Mouse (Mus musculus) embryonic facial prominence, embryonic 11.5 days (tissue): Measurements from ENCODE around the gene Tradd. TPM values are rescaled to one million over a fixed set of nuclear protein-coding genes. Genes with fewer than 3 reads are reported as not detected.

Experiments used
- ATAC-seq: fragments of 200-750 bp; cut with Nextera tagmentation; replicated peaks from 2 replicates; pipeline ENCODE4 v1.8.0; 2017; ENCODE audit warnings: low read depth; ENCODE audit not compliant: insufficient number of reproducible peaks, low FRiP score, low TSS enrichment
- DNase-seq: peaks from one replicate; pipeline ENCODE4 v3.0.0-alpha.2; 2015; ENCODE audit warnings: low spot score
- H3K27ac ChIP-seq: fragments of 300-500 bp; sonication (generic); replicated peaks from 2 replicates; pipeline ENCODE4 v1.5.1; 2014; ENCODE audit warnings: mild to moderate bottlenecking, low read depth, low read length, control low read depth
- H3K27me3 ChIP-seq: fragments of 300-500 bp; sonication (generic); 2 replicates; pipeline ENCODE4 v1.6.1; 2014; ENCODE audit warnings: mild to moderate bottlenecking, low read length, moderate library complexity, mixed read lengths; ENCODE audit not compliant: control insufficient read depth, insufficient read depth
- H3K36me3 ChIP-seq: fragments of 300-500 bp; sonication (generic); replicated peaks from 2 replicates; pipeline ENCODE4 v1.6.1; 2014; ENCODE audit warnings: low read depth, mild to moderate bottlenecking, low read length, moderate library complexity, mixed read lengths; ENCODE audit not compliant: control insufficient read depth, insufficient read depth
- H3K4me1 ChIP-seq: fragments of 300-500 bp; sonication (generic); 2 replicates; pipeline ENCODE4 v1.6.1; 2014; ENCODE audit warnings: low read length, mixed read lengths; ENCODE audit not compliant: control insufficient read depth, insufficient read depth
- H3K4me2 ChIP-seq: fragments of 300-500 bp; sonication (generic); 2 replicates; pipeline ENCODE4 v1.6.1; 2014; ENCODE audit warnings: low read depth, mild to moderate bottlenecking, control low read depth, low read length, moderate library complexity
- H3K4me3 ChIP-seq: fragments of 300-500 bp; sonication (generic); 2 replicates; pipeline ENCODE4 v1.5.1; 2014; ENCODE audit warnings: low read depth, low read length, control low read depth
- H3K9ac ChIP-seq: fragments of 300-500 bp; sonication (generic); replicated peaks from 2 replicates; pipeline ENCODE4 v1.6.1; 2014; ENCODE audit warnings: mild to moderate bottlenecking, control low read depth, low read length
- H3K9me3 ChIP-seq: fragments of 300-500 bp; sonication (generic); replicated peaks from 2 replicates; pipeline ENCODE4 v1.6.1; 2016; ENCODE audit warnings: mild to moderate bottlenecking, low read length, inconsistent platforms, mixed read lengths; ENCODE audit not compliant: control insufficient read depth
- WGBS: fragments of 180-500 bp; shearing (Covaris S2); extraction: QIAGEN DNeasy Blood & Tissue Kit; methylation state at CpG from one replicate; pipeline ENCODE4 v1.1.7; 2014; 5-methylcytosine and 5-hydroxymethylcytosine counted together
- polyA plus RNA-seq: library from polyadenylated mRNA; unstranded; fragments of >200 nt; fragmentation: Nextera tagmentation; extraction: Ambion mirVana; gene quantifications from 2 replicates; pipeline ENCODE4 v1.2.1, GENCODE M21; 2014

Gene Tradd
- polyA plus RNA-seq, 1 experiment from 2014 or later: 14.0 TPM

DNA sequence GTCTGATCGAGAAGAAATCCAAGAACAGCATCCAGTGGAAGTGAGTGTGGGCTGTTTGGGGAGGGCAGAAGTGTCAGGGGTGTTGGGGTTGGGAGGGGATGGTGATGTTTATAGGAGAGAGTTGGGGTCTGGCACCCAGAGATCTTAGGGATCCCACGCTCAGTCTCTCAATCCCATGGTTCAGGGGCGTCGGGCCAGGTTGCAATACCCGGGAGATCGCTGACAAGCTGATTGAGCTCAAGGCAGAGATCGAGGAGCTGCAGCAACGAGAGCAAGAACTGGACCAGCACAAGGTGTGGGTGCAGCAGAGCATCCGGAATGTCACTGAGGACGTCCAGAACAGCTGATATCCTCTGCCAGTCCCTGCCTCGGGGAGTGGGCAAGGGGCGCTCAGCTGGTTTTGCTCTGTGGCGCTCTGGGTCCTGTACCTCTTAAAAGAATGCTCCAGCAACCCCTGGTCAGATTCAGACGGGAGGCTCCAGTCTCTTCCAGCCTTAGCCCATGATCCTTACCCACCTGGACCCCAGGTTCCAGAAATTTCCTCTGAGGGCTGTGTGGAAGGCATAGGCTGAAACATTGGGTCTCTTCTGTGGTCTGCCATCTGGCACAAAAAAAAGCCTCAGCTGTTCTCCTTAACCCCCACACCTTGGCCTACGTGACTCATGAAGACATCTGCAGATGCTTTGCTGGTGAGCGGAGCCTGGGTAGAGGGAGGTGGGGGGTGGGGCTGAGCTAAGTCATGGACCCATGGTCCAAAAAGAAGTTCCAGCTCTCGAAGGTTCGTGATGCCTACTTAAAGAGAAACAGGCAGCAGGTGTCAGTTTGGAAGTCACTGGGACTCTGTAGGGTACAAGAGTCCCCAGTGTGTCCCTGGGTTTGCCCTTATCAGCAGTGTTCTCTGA, 34.2 kb upstream of the Tradd start:
- Histone ChIP-seq H3K9ac (peak overlapping the region; percentile 92), H3K36me3 (peaks cover 7% of the 10 kb centered on the region; the same call in 1 of the 2 replicates), H3K27ac (no peak overlapping the region), H3K4me3 (peak overlapping the region; percentile 98), H3K9me3 (no peaks in the 10 kb centered on the region), H3K27me3 (no peaks in the 10 kb centered on the region), H3K4me1 (peaks cover 5% of the 10 kb centered on the region), H3K4me2 (peak overlapping the region; percentile 86)
- DNase-seq (no peak), ATAC-seq (no peak)
- 61% methylated on average over 18 of the region's 18 CpGs for WGBS

DNA sequence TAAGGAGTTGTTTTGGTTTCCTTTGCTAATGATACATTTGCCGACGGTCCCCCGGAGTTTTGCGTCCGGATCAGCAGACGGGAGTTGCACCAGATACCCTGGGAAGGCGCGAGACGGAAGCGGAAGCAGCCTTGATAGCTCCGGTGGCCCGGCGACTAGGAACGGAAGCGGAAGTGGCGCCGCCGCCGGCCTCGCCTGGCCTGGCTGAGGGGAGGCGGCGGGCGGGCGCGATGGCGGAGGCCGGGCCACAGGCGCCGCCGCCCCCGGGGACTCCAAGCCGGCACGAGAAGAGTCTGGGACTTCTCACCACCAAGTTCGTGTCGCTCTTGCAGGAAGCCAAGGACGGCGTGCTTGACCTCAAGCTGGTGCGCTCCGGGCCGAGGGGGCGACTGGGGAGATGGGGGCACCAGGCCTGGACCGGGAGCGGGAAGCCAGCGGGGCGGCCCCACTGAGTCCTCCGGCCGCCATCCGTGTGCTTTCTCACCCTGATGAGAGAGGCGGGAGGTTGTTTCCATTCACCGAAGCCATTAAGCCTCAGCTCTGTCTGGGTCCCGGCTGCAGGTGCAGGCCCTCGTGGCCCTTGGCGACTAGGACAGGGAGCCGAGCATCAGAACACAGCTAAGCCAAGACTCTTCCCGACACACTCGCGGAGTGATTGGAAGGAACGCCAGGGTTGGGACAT, 33.2 kb upstream of the Tradd start, which contains the start of gene E2f4:
E2f4 (plus strand) TSS at position 153 of the 682 bp plus-strand sequence.
- Histone ChIP-seq H3K36me3 (peaks cover 5% of the 10 kb centered on the region; the same call in 1 of the 2 replicates), H3K9ac (peak within 1 kb of the TSS; percentile 92), H3K27ac (peak within 1 kb of the TSS; percentile 41), H3K9me3 (no peaks in the 10 kb centered on the region), H3K4me2 (peak within 1 kb of the TSS; percentile 86), H3K27me3 (no peaks in the 10 kb centered on the region), H3K4me3 (peak within 1 kb of the TSS; percentile 98), H3K4me1 (peaks cover 5% of the 10 kb centered on the region)
- DNase-seq (peak; percentile 98), ATAC-seq (peak; percentile 75)
- WGBS: under 1% methylated on average over 58 of the region's 58 CpGs

DNA sequence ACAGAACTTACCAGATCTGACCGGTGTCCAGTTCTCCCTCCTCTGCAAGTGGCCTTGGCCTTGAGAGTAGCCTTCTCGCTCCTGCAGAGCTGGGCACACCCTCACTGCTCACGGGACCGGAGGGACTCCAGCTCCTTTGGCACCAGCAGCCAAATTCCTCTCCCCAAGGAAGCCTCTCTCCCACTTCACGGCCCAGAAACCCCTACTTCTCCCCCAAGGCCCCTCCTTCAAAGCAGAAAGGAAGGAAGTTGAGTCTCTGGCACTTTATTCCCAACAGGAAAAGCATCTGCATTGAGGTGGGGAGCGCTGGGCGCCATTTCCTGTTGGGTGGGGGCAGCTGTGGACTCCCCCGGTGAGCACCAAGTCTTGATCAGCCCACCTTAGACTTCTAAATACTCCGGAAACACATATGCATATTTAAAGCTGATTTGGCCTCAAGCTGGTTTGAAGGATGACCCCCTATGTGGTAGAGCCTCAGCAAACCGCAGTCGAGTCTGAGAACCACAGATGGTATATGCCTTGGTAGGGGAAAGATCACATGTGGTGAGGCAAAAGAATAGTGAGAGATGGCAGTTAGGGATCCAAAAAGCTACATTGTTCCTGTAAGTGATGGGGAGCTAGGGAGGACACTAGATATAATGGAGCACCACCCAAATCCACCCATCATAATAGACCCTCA, 31.6 kb upstream of the Tradd start, which contains the start of gene Exoc3l:
Exoc3l (minus strand) TSS at position 207 of the 679 bp plus-strand sequence.
- Histone ChIP-seq H3K9me3 (no peaks in the 10 kb centered on the region), H3K4me3 (no peak within 1 kb of the TSS), H3K36me3 (no peaks in the 10 kb centered on the region; the same call in 1 of the 2 replicates), H3K4me2 (peak within 1 kb of the TSS; percentile 86; the same call in 1 of the 2 replicates), H3K27me3 (no peaks in the 10 kb centered on the region), H3K9ac (peak within 1 kb of the TSS; percentile 92), H3K27ac (no peak within 1 kb of the TSS; the same call in 1 of the 2 replicates), H3K4me1 (peaks cover 5% of the 10 kb centered on the region)
- WGBS: 63% methylated on average over 11 of the region's 11 CpGs
- no peak for DNase-seq
- ATAC-seq: no peak

DNA sequence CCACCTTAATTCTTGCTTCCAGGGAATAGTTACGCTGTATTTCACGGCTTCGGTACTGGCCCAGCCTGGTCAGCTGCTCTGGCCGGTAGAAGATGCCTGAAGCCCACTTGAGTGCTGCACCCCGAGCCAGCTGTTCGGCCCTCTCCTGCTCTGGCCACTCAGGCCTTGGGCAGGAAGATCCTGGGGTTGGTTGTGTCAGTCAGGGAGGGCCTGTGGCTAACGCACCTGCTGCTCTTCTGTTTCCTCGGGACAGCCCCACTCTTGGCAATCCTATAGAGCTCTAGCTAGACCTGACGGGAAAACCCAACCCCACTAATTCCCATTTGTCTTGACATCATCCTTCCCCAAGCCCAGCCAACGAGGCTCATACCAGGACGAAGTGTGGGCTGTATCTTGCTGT, 30.8 kb upstream of the Tradd start:
- no peak overlapping the region for H3K9ac ChIP-seq
- no peak overlapping the region for H3K4me3 ChIP-seq
- H3K36me3 ChIP-seq: no peaks in the 10 kb centered on the region; the same call in 1 of the 2 replicates
- H3K27ac ChIP-seq: no peak overlapping the region
- no peak overlapping the region for H3K4me2 ChIP-seq
- DNase-seq (no peak), ATAC-seq (no peak)
- 68% methylated on average over 11 of the region's 11 CpGs for WGBS
- H3K27me3 ChIP-seq: peaks cover 6% of the 10 kb centered on the region
- peaks cover 5% of the 10 kb centered on the region for H3K4me1 ChIP-seq
- no peaks in the 10 kb centered on the region for H3K9me3 ChIP-seq

DNA sequence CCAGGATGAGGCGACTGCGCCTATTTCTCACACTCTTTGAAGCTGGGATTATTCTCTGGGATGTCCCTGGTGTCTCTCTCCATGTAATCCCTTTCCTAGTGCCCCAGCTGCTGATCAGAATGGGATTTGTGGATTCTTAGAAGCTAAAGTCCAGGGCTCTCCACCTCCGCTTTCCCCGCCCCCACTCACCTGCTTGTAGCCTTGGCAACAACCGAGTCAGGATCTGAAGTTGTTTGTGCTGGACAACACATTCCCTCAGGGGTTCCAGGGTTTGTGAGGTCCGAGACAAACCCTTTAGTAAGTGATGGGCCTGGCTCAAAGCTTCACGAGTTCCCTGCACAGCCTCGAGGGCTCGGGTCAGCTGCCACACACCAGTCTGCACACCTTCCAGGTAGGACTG, 30.4 kb upstream of the Tradd start:
- Histone ChIP-seq H3K27ac (no peak overlapping the region), H3K9ac (no peak overlapping the region), H3K27me3 (peaks cover 11% of the 10 kb centered on the region), H3K9me3 (no peaks in the 10 kb centered on the region), H3K36me3 (no peaks in the 10 kb centered on the region), H3K4me3 (no peak overlapping the region), H3K4me2 (no peak overlapping the region), H3K4me1 (peaks cover 9% of the 10 kb centered on the region)
- DNase-seq (no peak), ATAC-seq (no peak)
- WGBS: 56% methylated on average over 9 of the region's 9 CpGs

DNA sequence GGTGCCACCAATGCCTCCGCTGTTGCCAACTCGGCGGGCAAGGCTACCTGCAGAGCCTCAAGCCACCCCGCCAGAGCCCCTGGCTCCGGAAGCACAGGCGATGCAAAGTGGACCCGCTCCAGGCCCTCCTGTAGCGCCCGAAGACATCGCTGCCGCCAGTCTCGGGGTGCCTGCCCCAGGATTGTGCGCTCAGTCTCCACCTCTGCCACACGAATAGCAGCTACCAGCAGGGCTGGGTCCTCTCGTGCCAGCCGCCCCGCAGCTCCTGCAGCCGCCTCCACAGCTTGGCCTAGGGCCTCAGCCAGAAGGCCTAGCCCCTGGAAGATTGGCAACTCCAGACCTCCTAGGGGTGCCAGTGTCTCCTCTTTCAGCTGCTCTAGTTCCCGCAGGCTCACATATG, 29.0 kb upstream of the Tradd start:
- Histone ChIP-seq H3K9ac (no peak overlapping the region), H3K27ac (no peak overlapping the region), H3K9me3 (no peaks in the 10 kb centered on the region), H3K4me1 (peaks cover 5% of the 10 kb centered on the region; the same call in 1 of the 2 replicates), H3K4me2 (no peak overlapping the region), H3K27me3 (peaks cover 12% of the 10 kb centered on the region), H3K4me3 (no peak overlapping the region), H3K36me3 (no peaks in the 10 kb centered on the region)
- WGBS: 65% methylated on average over 19 of the region's 19 CpGs
- DNase-seq (no peak), ATAC-seq (no peak)

DNA sequence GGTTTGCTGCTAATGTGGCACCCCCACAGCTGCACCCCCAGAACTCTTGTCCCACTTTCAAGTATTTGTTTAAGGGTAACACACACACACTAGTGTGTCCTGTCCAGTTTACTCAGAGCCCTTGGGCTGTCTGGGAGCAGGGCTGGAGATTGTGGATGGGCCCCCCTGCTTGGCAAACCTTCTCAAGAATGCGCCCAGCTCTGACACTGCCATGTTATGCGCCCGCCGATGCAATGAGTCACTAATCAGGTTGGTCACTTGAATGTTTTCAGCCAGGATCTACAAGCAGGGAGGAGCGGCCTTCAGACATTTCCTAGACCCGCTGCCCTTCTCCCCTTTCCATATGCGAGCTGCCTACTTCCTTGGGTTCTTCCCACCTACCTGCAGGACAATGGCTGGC, 28.1 kb upstream of the Tradd start:
- WGBS: 78% methylated on average over 7 of the region's 7 CpGs

More for the DNA sequence above, 28.1 kb upstream of the Tradd start:
- Histone ChIP-seq H3K4me1 (peaks cover 5% of the 10 kb centered on the region; the same call in 1 of the 2 replicates), H3K36me3 (no peaks in the 10 kb centered on the region), H3K9ac (no peak overlapping the region), H3K27ac (no peak overlapping the region), H3K4me2 (no peak overlapping the region), H3K9me3 (no peaks in the 10 kb centered on the region), H3K27me3 (peaks cover 12% of the 10 kb centered on the region), H3K4me3 (no peak overlapping the region)
- no peak for ATAC-seq
- no peak for DNase-seq
